Mouse (Mus musculus) heart, adult 2 months (tissue): ENCODE data around the gene Lpcat3.

Experiments used
- CTCF ChIP-seq: fragments of 200-600 bp; IDR thresholded peaks from 2 replicates; pipeline ENCODE4 v1.8.1; 2022; ENCODE audit warnings: antibody characterized with exemption, mild to moderate bottlenecking, moderate library complexity
- EP300 ChIP-seq: fragments of 200-500 bp; IDR thresholded peaks from 2 replicates; pipeline ENCODE4 v1.6.1; 2011; ENCODE audit warnings: low read depth, low read length, control low read depth; ENCODE audit not compliant: insufficient read depth

DNA sequence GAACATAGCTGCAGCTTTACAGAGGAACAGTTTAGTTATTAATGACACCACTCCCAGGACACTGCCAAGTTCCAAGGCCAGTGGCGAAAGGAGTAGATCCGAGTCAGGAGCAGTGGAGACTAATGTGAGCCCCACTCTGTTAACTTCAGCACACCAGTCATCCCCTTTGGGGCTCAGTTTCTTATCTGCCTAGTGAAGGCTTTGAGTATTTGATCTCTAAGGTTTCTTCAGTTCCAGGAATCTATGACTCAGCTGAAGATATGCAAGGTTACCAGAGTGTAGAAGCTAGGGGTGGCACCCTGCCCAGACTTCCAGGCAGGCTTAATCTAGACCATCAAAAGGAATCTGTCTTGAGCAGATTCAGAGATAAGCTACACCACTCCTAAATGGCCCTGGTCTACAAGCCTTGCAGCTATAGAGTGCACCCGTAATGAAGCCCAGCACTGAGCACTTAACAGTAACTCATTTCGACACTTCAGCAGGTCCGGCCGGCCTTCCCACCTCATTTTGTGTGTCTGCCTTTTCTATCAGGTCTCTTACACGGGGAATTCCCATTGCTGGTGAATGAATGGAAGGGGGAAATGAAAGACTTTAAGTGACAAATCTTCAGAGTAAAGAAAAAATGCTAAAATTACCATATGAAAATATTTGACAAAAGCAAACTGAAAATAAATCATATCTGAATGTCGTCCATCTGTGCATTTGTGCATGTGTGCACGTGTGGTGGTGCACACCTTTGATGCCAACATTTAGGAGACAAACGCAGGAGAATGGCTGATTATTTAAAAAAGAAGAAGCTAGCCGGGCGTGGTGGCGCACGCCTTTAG lies 21.0 kb downstream of the Lpcat3 start:
- TF ChIP-seq EP300: no peak
- no peak for TF ChIP-seq CTCF
